Mouse (Mus musculus) intestine, postnatal 0 days (tissue): ENCODE results near the gene Fbxo7. TPM values are rescaled to one million over a fixed set of nuclear protein-coding genes. Genes with fewer than 3 reads are reported as not detected.

Experiments used
- ATAC-seq: fragments of 200-750 bp; cut with Nextera tagmentation; 2 replicates; pipeline ENCODE4 v1.8.0; 2017; ENCODE audit warnings: mild to moderate bottlenecking, moderate TSS enrichment, moderate library complexity
- H3K27ac ChIP-seq: fragments of 300-500 bp; sonication (generic); 2 replicates; pipeline ENCODE4 v1.5.1; 2014; ENCODE audit warnings: mild to moderate bottlenecking, low read depth, low read length, moderate library complexity
- H3K27me3 ChIP-seq: fragments of 300-500 bp; sonication (generic); replicated peaks from 2 replicates; pipeline ENCODE4 v1.6.1; 2014; ENCODE audit warnings: low read length, mixed read lengths; ENCODE audit not compliant: control insufficient read depth, insufficient read depth
- H3K36me3 ChIP-seq: fragments of 300-500 bp; sonication (generic); 2 replicates; pipeline ENCODE4 v1.6.1; 2014; ENCODE audit warnings: mild to moderate bottlenecking, moderate library complexity; ENCODE audit not compliant: control insufficient read depth, insufficient read depth
- H3K4me1 ChIP-seq: fragments of 300-500 bp; sonication (generic); replicated peaks from 2 replicates; pipeline ENCODE4 v1.6.1; 2014; ENCODE audit warnings: antibody characterized with exemption, low read length, mixed read lengths; ENCODE audit not compliant: control insufficient read depth, insufficient read depth
- H3K4me2 ChIP-seq: fragments of 300-500 bp; sonication (generic); replicated peaks from 2 replicates; pipeline ENCODE4 v1.6.1; 2014; ENCODE audit warnings: low read depth, mild to moderate bottlenecking, moderate library complexity
- H3K4me3 ChIP-seq: fragments of 300-500 bp; sonication (generic); 2 replicates; pipeline ENCODE4 v1.5.1; 2014; ENCODE audit warnings: low read depth, low read length
- H3K9ac ChIP-seq: fragments of 300-500 bp; sonication (generic); 2 replicates; pipeline ENCODE4 v1.6.1; 2014; ENCODE audit warnings: mild to moderate bottlenecking, low read depth, low read length
- H3K9me3 ChIP-seq: fragments of 300-500 bp; sonication (generic); 2 replicates; pipeline ENCODE4 v1.6.1; 2016; ENCODE audit warnings: mixed run types; ENCODE audit not compliant: control insufficient read depth
- CTCF ChIP-seq: sonication (generic); IDR thresholded peaks from 2 replicates; pipeline ENCODE4 v1.5.1; 2016; ENCODE audit warnings: low read depth, mild to moderate bottlenecking, control low read depth, antibody characterized with exemption, moderate library complexity
- WGBS: fragments of 180-500 bp; shearing (Covaris S2); extraction: QIAGEN DNeasy Blood & Tissue Kit; methylation state at CpG from one replicate; pipeline ENCODE4 v1.1.7; 2014; 5-methylcytosine and 5-hydroxymethylcytosine counted together
- polyA plus RNA-seq: library from polyadenylated mRNA; unstranded; fragments of >200 nt; fragmentation: Nextera tagmentation; extraction: Ambion mirVana; gene quantifications from 2 replicates; pipeline ENCODE4 v1.2.1, GENCODE M21; 2015

The Fbxo7 gene
- polyA plus RNA-seq, 1 experiment from 2014 or later, result 28.6 TPM

GRCm38 (mm10) chr10:86030743-86031142, 9.0 kb downstream of the Fbxo7 start:
- no peak overlapping the region for H3K27ac ChIP-seq
- H3K4me2 ChIP-seq, result no peak overlapping the region
- peaks cover 36% of the 10 kb centered on the region for H3K36me3 ChIP-seq
- no peak overlapping the region for H3K9ac ChIP-seq
- H3K27me3 ChIP-seq, result no peaks in the 10 kb centered on the region
- ATAC-seq, result no peak
- no peaks in the 10 kb centered on the region for H3K9me3 ChIP-seq
- H3K4me3 ChIP-seq, result no peak overlapping the region
- TF ChIP-seq CTCF, result no peak
- WGBS, result 84% methylated on average over 7 of the region's 7 CpGs
- no peaks in the 10 kb centered on the region for H3K4me1 ChIP-seq

- TF ChIP-seq CTCF, result no peak
- no peak overlapping the region for H3K4me3 ChIP-seq
- H3K27me3 ChIP-seq, result no peaks in the 10 kb centered on the region
- 84% methylated on average over 3 of the region's 3 CpGs for WGBS
- H3K9me3 ChIP-seq, result no peaks in the 10 kb centered on the region
- no peak overlapping the region for H3K27ac ChIP-seq
- H3K9ac ChIP-seq, result no peak overlapping the region
- no peaks in the 10 kb centered on the region for H3K4me1 ChIP-seq
- no peak for ATAC-seq
- no peak overlapping the region for H3K4me2 ChIP-seq
- H3K36me3 ChIP-seq, result peaks cover 39% of the 10 kb centered on the region
Observed at GRCm38 (mm10) chr10:86032517-86032916, 10.7 kb downstream of the Fbxo7 start.

GRCm38 (mm10) chr10:86034007-86034728, 12.4 kb downstream of the Fbxo7 start:
- H3K36me3 ChIP-seq, result peaks cover 41% of the 10 kb centered on the region
- no peak overlapping the region for H3K4me3 ChIP-seq
- no peak for ATAC-seq
- no peak for TF ChIP-seq CTCF
- H3K27me3 ChIP-seq, result no peaks in the 10 kb centered on the region
- H3K4me1 ChIP-seq, result no peaks in the 10 kb centered on the region
- H3K9ac ChIP-seq, result no peak overlapping the region
- H3K4me2 ChIP-seq, result no peak overlapping the region
- 73% methylated on average over 2 of the region's 2 CpGs for WGBS
- no peak overlapping the region for H3K27ac ChIP-seq
- H3K9me3 ChIP-seq, result no peaks in the 10 kb centered on the region

GRCm38 (mm10) chr10:86043651-86044050, 21.9 kb downstream of the Fbxo7 start:
- WGBS, result 84% methylated on average over 4 of the region's 4 CpGs
- H3K4me3 ChIP-seq, result no peak overlapping the region
- no peaks in the 10 kb centered on the region for H3K9me3 ChIP-seq
- no peak for TF ChIP-seq CTCF
- no peak for ATAC-seq
- H3K9ac ChIP-seq, result no peak overlapping the region
- no peak overlapping the region for H3K4me2 ChIP-seq
- no peaks in the 10 kb centered on the region for H3K4me1 ChIP-seq
- H3K36me3 ChIP-seq, result peaks cover 44% of the 10 kb centered on the region
- no peaks in the 10 kb centered on the region for H3K27me3 ChIP-seq
- no peak overlapping the region for H3K27ac ChIP-seq

GRCm38 (mm10) chr10:86044066-86044465, 22.3 kb downstream of the Fbxo7 start:
- Histone ChIP-seq H3K9ac (no peak overlapping the region), H3K4me2 (no peak overlapping the region), H3K4me1 (no peaks in the 10 kb centered on the region), H3K4me3 (no peak overlapping the region), H3K27me3 (no peaks in the 10 kb centered on the region), H3K27ac (no peak overlapping the region), H3K36me3 (peaks cover 44% of the 10 kb centered on the region), H3K9me3 (no peaks in the 10 kb centered on the region)
- no peak for TF ChIP-seq CTCF
- WGBS, result 90% methylated on average over 8 of the region's 8 CpGs
- no peak for ATAC-seq

- WGBS, result 94% methylated on average over 1 of the region's 1 CpGs
- no peak for ATAC-seq
- Histone ChIP-seq H3K9ac (no peak overlapping the region), H3K9me3 (no peaks in the 10 kb centered on the region), H3K27me3 (no peaks in the 10 kb centered on the region), H3K4me2 (no peak overlapping the region), H3K27ac (no peak overlapping the region), H3K36me3 (peaks cover 55% of the 10 kb centered on the region), H3K4me1 (no peaks in the 10 kb centered on the region), H3K4me3 (no peak overlapping the region)
- TF ChIP-seq CTCF, result no peak
Observed at GRCm38 (mm10) chr10:86046371-86046770, 24.6 kb downstream of the Fbxo7 start.
